Mouse (Mus musculus) limb, embryonic 15.5 days (tissue): ENCODE results near the gene Spaca3. TPM values are rescaled to one million over a fixed set of nuclear protein-coding genes. Genes with fewer than 3 reads are reported as not detected.

Source experiments
- ATAC-seq: fragments of 200-750 bp; cut with Nextera tagmentation; 2 replicates; pipeline ENCODE4 v1.8.0; 2017; ENCODE audit warnings: low read depth, moderate TSS enrichment; ENCODE audit not compliant: insufficient number of reproducible peaks, low FRiP score, low TSS enrichment
- H3K27ac ChIP-seq: fragments of 300-500 bp; sonication (generic); 2 replicates; pipeline ENCODE4 v1.5.1; 2015; ENCODE audit warnings: moderate library complexity, mild to moderate bottlenecking, inconsistent platforms
- H3K27me3 ChIP-seq: fragments of 300-500 bp; sonication (generic); 2 replicates; pipeline ENCODE4 v1.6.1; 2015; ENCODE audit warnings: inconsistent platforms
- H3K36me3 ChIP-seq: fragments of 300-500 bp; sonication (generic); 2 replicates; pipeline ENCODE4 v1.6.1; 2015; ENCODE audit warnings: inconsistent platforms
- H3K4me1 ChIP-seq: fragments of 300-500 bp; sonication (generic); 2 replicates; pipeline ENCODE4 v1.6.1; 2015; ENCODE audit warnings: inconsistent platforms
- H3K4me2 ChIP-seq: fragments of 300-500 bp; sonication (generic); 2 replicates; pipeline ENCODE4 v1.6.1; 2015; ENCODE audit warnings: mild to moderate bottlenecking, inconsistent platforms
- H3K4me3 ChIP-seq: fragments of 300-500 bp; sonication (generic); 2 replicates; pipeline ENCODE4 v1.5.1; 2015; ENCODE audit warnings: mild to moderate bottlenecking, inconsistent platforms
- H3K9ac ChIP-seq: fragments of 300-500 bp; sonication (generic); 2 replicates; pipeline ENCODE4 v1.6.1; 2015; ENCODE audit warnings: inconsistent platforms
- H3K9me3 ChIP-seq: fragments of 300-500 bp; sonication (generic); 2 replicates; pipeline ENCODE4 v1.6.1; 2016; ENCODE audit warnings: inconsistent platforms
- WGBS: fragments of 180-500 bp; shearing (Covaris S2); methylation state at CpG from one replicate; pipeline ENCODE4 v1.1.7; 2015; 5-methylcytosine and 5-hydroxymethylcytosine counted together
- polyA plus RNA-seq: library from polyadenylated mRNA; unstranded; fragments of >200 nt; fragmentation: Nextera tagmentation; extraction: Ambion mirVana; gene quantifications from 2 replicates; pipeline ENCODE4 v1.2.1, GENCODE M21; 2015

Spaca3 gene
- polyA plus RNA-seq, 1 experiment from 2014 or later = not detected

- Histone ChIP-seq H3K36me3 (no peaks in the 10 kb centered on the region), H3K4me2 (no peak overlapping the region), H3K9ac (no peak overlapping the region), H3K27ac (no peak overlapping the region), H3K9me3 (no peaks in the 10 kb centered on the region), H3K27me3 (no peaks in the 10 kb centered on the region), H3K4me1 (peaks cover 10% of the 10 kb centered on the region), H3K4me3 (no peak overlapping the region)
- WGBS = 63% methylated on average over 17 of the region's 17 CpGs
- no peak for ATAC-seq
These were observed 14.6 kb downstream of the Spaca3 start for GRCm38 (mm10) chr11:80872509-80873474.

DNA sequence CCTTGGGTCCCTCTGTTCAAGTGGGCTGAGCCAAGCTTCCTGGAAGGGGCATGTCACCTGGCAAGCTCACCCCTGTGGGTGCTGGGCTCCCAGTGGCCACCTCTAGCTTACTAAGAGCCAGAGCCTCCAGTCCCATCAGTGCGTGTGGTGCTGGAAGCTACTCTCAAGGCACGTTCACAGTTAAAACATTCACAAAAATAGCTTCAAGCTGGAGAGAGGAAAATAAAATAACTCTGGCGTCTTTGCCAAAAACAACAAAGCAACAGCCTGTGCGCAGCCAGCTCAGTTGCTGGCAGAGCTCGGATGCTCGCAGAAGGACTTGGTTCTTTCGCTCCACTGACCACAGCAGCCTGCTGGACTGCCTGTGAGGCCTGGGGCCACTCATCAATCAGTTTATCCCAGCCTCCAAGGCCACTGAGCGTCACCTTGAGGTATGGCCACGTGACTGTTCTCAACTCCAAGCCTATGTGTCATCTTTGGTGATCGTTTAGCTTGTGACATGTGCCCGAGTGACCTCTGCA is 19.0 kb downstream of the Spaca3 start:
- Histone ChIP-seq H3K27me3 (no peaks in the 10 kb centered on the region), H3K4me1 (peaks cover 10% of the 10 kb centered on the region), H3K4me3 (no peak overlapping the region), H3K4me2 (peak overlapping the region; percentile 24; the same call in 1 of the 2 replicates), H3K27ac (peak overlapping the region; percentile 67; the same call in 1 of the 2 replicates), H3K9ac (no peak overlapping the region), H3K9me3 (no peaks in the 10 kb centered on the region), H3K36me3 (no peaks in the 10 kb centered on the region)
- 40% methylated on average over 11 of the region's 11 CpGs for WGBS
- ATAC-seq = no peak

GRCm38 (mm10) chr11:80878026-80878425 is 19.9 kb downstream of the Spaca3 start:
- WGBS = 80% methylated on average over 2 of the region's 2 CpGs
- H3K9me3 ChIP-seq = no peaks in the 10 kb centered on the region
- no peak overlapping the region for H3K9ac ChIP-seq
- no peaks in the 10 kb centered on the region for H3K36me3 ChIP-seq
- no peak overlapping the region for H3K4me2 ChIP-seq
- H3K27me3 ChIP-seq = no peaks in the 10 kb centered on the region
- H3K4me3 ChIP-seq = no peak overlapping the region
- ATAC-seq = no peak
- peaks cover 10% of the 10 kb centered on the region for H3K4me1 ChIP-seq
- H3K27ac ChIP-seq = no peak overlapping the region

GRCm38 (mm10) chr11:80882229-80882810 is 24.2 kb downstream of the Spaca3 start:
- WGBS = 76% methylated on average over 7 of the region's 7 CpGs
- H3K9me3 ChIP-seq = no peaks in the 10 kb centered on the region

GRCm38 (mm10) chr11:80884521-80885231 is 26.5 kb downstream of the Spaca3 start:
- Histone ChIP-seq H3K4me1 (peaks cover 7% of the 10 kb centered on the region), H3K27me3 (no peaks in the 10 kb centered on the region), H3K9me3 (no peaks in the 10 kb centered on the region), H3K4me3 (no peak overlapping the region), H3K27ac (no peak overlapping the region), H3K9ac (no peak overlapping the region), H3K4me2 (no peak overlapping the region), H3K36me3 (no peaks in the 10 kb centered on the region)
- WGBS = 77% methylated on average over 6 of the region's 6 CpGs
- no peak for ATAC-seq

More at GRCm38 (mm10) chr11:80882229-80882810, 24.2 kb downstream of the Spaca3 start:
- peaks cover 9% of the 10 kb centered on the region for H3K4me1 ChIP-seq
- no peaks in the 10 kb centered on the region for H3K27me3 ChIP-seq
- H3K4me2 ChIP-seq = no peak overlapping the region
- no peak overlapping the region for H3K9ac ChIP-seq
- H3K36me3 ChIP-seq = no peaks in the 10 kb centered on the region
- H3K4me3 ChIP-seq = no peak overlapping the region
- H3K27ac ChIP-seq = no peak overlapping the region
- no peak for ATAC-seq

DNA sequence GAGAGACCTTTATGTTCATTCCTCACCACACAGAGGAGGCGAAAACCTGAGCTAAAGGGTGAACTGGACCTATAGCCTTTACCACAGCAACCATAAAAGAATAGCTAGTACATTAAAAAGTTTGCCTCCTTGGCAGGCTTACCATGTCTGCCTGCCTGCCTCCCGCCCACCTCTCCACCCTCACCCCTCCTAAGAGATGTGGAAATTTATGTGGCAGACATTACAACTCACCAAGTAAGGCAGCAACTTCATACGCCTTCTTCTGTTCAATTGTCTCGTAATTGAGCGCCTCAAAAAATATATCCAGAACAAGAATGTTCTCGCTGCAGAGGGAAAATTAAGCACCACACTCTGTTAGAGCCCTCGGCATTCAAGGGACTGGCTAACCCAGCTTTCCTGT is 28.2 kb downstream of the Spaca3 start:
- no peak for ATAC-seq

DNA sequence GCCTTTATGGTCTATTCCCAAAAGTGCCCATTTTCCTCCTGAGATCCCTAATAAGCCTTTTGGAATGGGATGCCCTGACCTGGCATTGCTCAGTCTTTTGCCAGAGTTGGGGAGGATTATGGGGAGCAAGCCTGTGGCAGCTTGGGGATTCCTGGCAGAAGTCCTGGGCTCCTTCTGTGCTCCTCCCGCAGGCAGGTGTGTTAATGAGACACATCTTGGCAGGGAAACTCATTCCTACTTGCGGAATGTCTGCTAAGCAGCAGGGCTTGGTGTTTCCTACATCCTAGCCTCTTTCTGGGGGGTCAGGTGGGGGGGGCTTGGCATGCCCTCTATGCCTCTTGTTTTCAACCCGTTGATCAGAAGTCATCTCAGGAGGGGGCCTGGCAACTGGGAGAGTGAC is 28.9 kb downstream of the Spaca3 start:
- ATAC-seq = no peak
- 39% methylated on average over 3 of the region's 3 CpGs for WGBS
- H3K27me3 ChIP-seq = 0 out of 2 replicates have a peak, but pooled peaks cover 9% of the 10 kb centered on the region

More for the DNA sequence above, 28.2 kb downstream of the Spaca3 start:
- H3K27me3 ChIP-seq = 0 out of 2 replicates have a peak, but pooled peaks cover 9% of the 10 kb centered on the region
- no peak overlapping the region for H3K4me2 ChIP-seq
- no peak overlapping the region for H3K4me3 ChIP-seq
- 59% methylated on average over 7 of the region's 7 CpGs for WGBS
- no peak overlapping the region for H3K27ac ChIP-seq
- H3K4me1 ChIP-seq = peaks cover 7% of the 10 kb centered on the region
- no peaks in the 10 kb centered on the region for H3K9me3 ChIP-seq
- no peak overlapping the region for H3K9ac ChIP-seq
- H3K36me3 ChIP-seq = no peaks in the 10 kb centered on the region

DNA sequence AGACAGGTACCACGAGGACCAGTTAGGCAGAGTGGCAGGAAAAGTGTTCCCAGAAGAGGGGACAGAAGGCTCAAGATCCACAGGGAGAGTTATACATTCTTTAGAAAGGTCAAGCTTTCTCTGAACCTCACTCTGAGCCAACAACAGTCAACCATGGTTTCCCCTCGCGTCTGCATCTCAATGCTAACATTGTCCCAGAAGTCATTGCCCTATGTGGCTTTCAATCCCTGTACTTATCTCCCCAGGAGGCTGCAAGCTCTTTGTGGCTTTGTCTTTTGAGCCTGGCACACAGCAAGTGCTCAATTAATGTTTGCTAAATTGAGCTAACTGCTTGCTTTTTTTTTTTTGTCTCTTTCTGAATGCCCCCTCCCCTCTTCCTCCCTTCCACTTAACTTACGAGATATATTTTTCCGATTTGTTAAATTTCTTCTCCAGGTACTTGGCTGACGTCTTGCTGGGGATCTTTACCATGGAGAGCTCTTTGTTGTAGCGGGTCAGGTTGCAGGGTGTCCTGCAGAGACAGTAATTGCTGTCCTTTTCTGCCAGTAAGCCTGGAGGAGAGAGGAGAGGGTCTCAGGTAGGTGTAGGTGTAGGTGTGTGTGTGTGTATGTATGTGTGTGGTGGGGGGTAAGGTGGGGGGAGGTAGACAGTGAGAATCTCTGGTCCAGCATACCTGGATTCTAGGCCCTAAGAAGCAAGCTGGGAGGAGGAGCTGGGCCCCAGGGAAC is 31.3 kb downstream of the Spaca3 start:
- ATAC-seq = no peak
- Histone ChIP-seq H3K4me3 (no peak overlapping the region), H3K27me3 (0 out of 2 replicates have a peak, but pooled peaks cover 9% of the 10 kb centered on the region), H3K4me1 (peaks cover 7% of the 10 kb centered on the region), H3K27ac (no peak overlapping the region), H3K9me3 (no peaks in the 10 kb centered on the region), H3K36me3 (no peaks in the 10 kb centered on the region), H3K4me2 (no peak overlapping the region), H3K9ac (no peak overlapping the region)
- WGBS = 9% methylated on average over 7 of the region's 7 CpGs

More for the DNA sequence above, 28.9 kb downstream of the Spaca3 start:
- H3K36me3 ChIP-seq = no peaks in the 10 kb centered on the region
- H3K9ac ChIP-seq = no peak overlapping the region
- H3K4me3 ChIP-seq = no peak overlapping the region
- peaks cover 7% of the 10 kb centered on the region for H3K4me1 ChIP-seq
- no peak overlapping the region for H3K4me2 ChIP-seq
- H3K27ac ChIP-seq = no peak overlapping the region
- no peaks in the 10 kb centered on the region for H3K9me3 ChIP-seq

DNA sequence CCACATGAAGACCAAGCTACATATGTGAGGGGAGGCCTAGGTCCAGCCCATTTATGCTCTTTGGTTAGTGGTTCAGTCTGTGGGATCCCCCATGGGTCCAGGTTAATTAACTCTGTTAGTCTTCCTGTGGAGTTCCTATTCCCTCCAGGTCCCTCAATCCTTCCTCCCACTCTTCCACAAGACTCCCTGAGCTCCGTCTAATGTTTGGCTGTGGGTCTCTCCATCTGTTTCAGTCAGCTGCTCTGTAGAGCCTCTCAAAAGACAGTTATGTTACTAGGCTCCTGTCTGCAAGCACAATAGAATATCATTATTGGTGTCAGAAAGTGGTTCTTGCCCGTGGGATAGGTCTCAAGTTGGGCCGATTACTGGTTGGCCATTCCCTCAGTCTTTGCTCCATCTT is 37.7 kb downstream of the Spaca3 start:
- 0 out of 2 replicates have a peak, but pooled peaks cover 4% of the 10 kb centered on the region for H3K27me3 ChIP-seq

GRCm38 (mm10) chr11:80900555-80900954 is 42.4 kb downstream of the Spaca3 start:
- no peaks in the 10 kb centered on the region for H3K9me3 ChIP-seq
- no peak for ATAC-seq
- 75% methylated on average over 4 of the region's 4 CpGs for WGBS
- H3K9ac ChIP-seq = no peak overlapping the region
- H3K27me3 ChIP-seq = no peaks in the 10 kb centered on the region
- no peak overlapping the region for H3K4me2 ChIP-seq
- H3K4me3 ChIP-seq = no peak overlapping the region
- 0 out of 2 replicates have a peak, but pooled peaks cover 3% of the 10 kb centered on the region for H3K4me1 ChIP-seq
- H3K36me3 ChIP-seq = no peaks in the 10 kb centered on the region
- no peak overlapping the region for H3K27ac ChIP-seq

More for the DNA sequence above, 37.7 kb downstream of the Spaca3 start:
- H3K27ac ChIP-seq = no peak overlapping the region
- H3K9me3 ChIP-seq = no peaks in the 10 kb centered on the region
- no peak overlapping the region for H3K4me2 ChIP-seq
- no peak overlapping the region for H3K9ac ChIP-seq
- H3K36me3 ChIP-seq = no peaks in the 10 kb centered on the region
- ATAC-seq = no peak
- 83% methylated on average over 3 of the region's 3 CpGs for WGBS
- H3K4me3 ChIP-seq = no peak overlapping the region
- H3K4me1 ChIP-seq = no peaks in the 10 kb centered on the region

GRCm38 (mm10) chr11:80902664-80903063 is 44.5 kb downstream of the Spaca3 start:
- no peak overlapping the region for H3K4me3 ChIP-seq
- no peak for ATAC-seq
- no peaks in the 10 kb centered on the region for H3K9me3 ChIP-seq
- no peaks in the 10 kb centered on the region for H3K27me3 ChIP-seq
- H3K9ac ChIP-seq = no peak overlapping the region
- no peaks in the 10 kb centered on the region for H3K36me3 ChIP-seq
- WGBS = 44% methylated on average over 7 of the region's 7 CpGs
- no peak overlapping the region for H3K4me2 ChIP-seq
- 0 out of 2 replicates have a peak, but pooled peaks cover 3% of the 10 kb centered on the region for H3K4me1 ChIP-seq
- no peak overlapping the region for H3K27ac ChIP-seq
